Mouse (Mus musculus) forebrain, embryonic 14.5 days (tissue): ENCODE data around the gene Shb. TPM values are rescaled to one million over a fixed set of nuclear protein-coding genes. Genes with fewer than 3 reads are reported as not detected.

Experiments
- ATAC-seq: fragments of 200-750 bp; cut with Nextera tagmentation; 2 replicates; pipeline ENCODE4 v1.8.0; 2017; ENCODE audit warnings: mild to moderate bottlenecking, moderate library complexity
- DNase-seq: peaks from one replicate; pipeline ENCODE4 v3.0.0-alpha.2; 2015; ENCODE audit warnings: low spot score
- H3K27ac ChIP-seq: fragments of 300-500 bp; sonication (generic); 2 replicates; pipeline ENCODE4 v1.5.1; 2014; ENCODE audit warnings: low read depth, mild to moderate bottlenecking, control low read depth, low read length, moderate library complexity
- H3K27me3 ChIP-seq: fragments of 300-500 bp; sonication (generic); replicated peaks from 2 replicates; pipeline ENCODE4 v1.6.1; 2014; ENCODE audit warnings: low read length, control low read depth, mixed read lengths; ENCODE audit not compliant: control insufficient read depth, insufficient read depth
- H3K36me3 ChIP-seq: fragments of 300-500 bp; sonication (generic); 2 replicates; pipeline ENCODE4 v1.6.1; 2014; ENCODE audit warnings: low read length, control low read depth; ENCODE audit not compliant: control insufficient read depth, insufficient read depth
- H3K4me1 ChIP-seq: fragments of 300-500 bp; sonication (generic); 2 replicates; pipeline ENCODE4 v1.6.1; 2014; ENCODE audit warnings: antibody characterized with exemption, low read length, control low read depth; ENCODE audit not compliant: control insufficient read depth, insufficient read depth
- H3K4me2 ChIP-seq: fragments of 300-500 bp; sonication (generic); 2 replicates; pipeline ENCODE4 v1.6.1; 2014; ENCODE audit warnings: mild to moderate bottlenecking, control low read depth, low read length
- H3K4me3 ChIP-seq: fragments of 300-500 bp; sonication (generic); 2 replicates; pipeline ENCODE4 v1.5.1; 2014; ENCODE audit warnings: low read depth, low read length, control low read depth
- H3K9ac ChIP-seq: fragments of 300-500 bp; sonication (generic); 2 replicates; pipeline ENCODE4 v1.6.1; 2014; ENCODE audit warnings: mild to moderate bottlenecking, low read length, control low read depth, moderate library complexity
- H3K9me3 ChIP-seq: fragments of 300-500 bp; sonication (generic); replicated peaks from 2 replicates; pipeline ENCODE4 v1.6.1; 2016; ENCODE audit warnings: low read length, control low read depth, mixed read lengths; ENCODE audit not compliant: control insufficient read depth
- whole genome bisulfite sequencing: fragments of 180-500 bp; shearing (Covaris S2); extraction: QIAGEN DNeasy Blood & Tissue Kit; methylation state at CpG from one replicate; pipeline ENCODE4 v1.1.7; 2014; 5-methylcytosine and 5-hydroxymethylcytosine counted together
- polyA plus RNA-seq: library from polyadenylated mRNA; unstranded; fragments of >200 nt; fragmentation: Nextera tagmentation; extraction: Ambion mirVana; gene quantifications from 2 replicates; pipeline ENCODE4 v1.2.1, GENCODE M21; 2014

The Shb gene
- polyA plus RNA-seq, 1 experiment from 2014 or later = 14.5 TPM

GRCm38 (mm10) chr4:45464123-45464522 lies 68.1 kb downstream of the Shb start:
- Histone ChIP-seq H3K9ac (no peak overlapping the region), H3K27me3 (no peaks in the 10 kb centered on the region), H3K27ac (no peak overlapping the region), H3K36me3 (0 out of 2 replicates have a peak, but pooled peaks cover 4% of the 10 kb centered on the region), H3K4me3 (no peak overlapping the region), H3K9me3 (no peaks in the 10 kb centered on the region), H3K4me2 (no peak overlapping the region), H3K4me1 (peaks cover 5% of the 10 kb centered on the region)
- DNase-seq (no peak), ATAC-seq (no peak)
- WGBS = 98% methylated on average over 3 of the region's 3 CpGs

- ATAC-seq = no peak
- WGBS = 90% methylated on average over 5 of the region's 5 CpGs
Measured at GRCm38 (mm10) chr4:45462628-45463027, 69.6 kb downstream of the Shb start.

GRCm38 (mm10) chr4:45461661-45462060 lies 70.6 kb downstream of the Shb start:
- Histone ChIP-seq H3K27ac (no peak overlapping the region), H3K4me3 (no peak overlapping the region), H3K27me3 (no peaks in the 10 kb centered on the region), H3K9ac (no peak overlapping the region), H3K9me3 (no peaks in the 10 kb centered on the region), H3K4me2 (no peak overlapping the region), H3K4me1 (peaks cover under 1% of the 10 kb centered on the region; the same call in 1 of the 2 replicates), H3K36me3 (peaks cover 15% of the 10 kb centered on the region)
- DNase-seq (no peak), ATAC-seq (no peak)
- WGBS = 37% methylated on average over 7 of the region's 7 CpGs

More at GRCm38 (mm10) chr4:45462628-45463027, 69.6 kb downstream of the Shb start:
- no peak overlapping the region for H3K4me2 ChIP-seq
- no peak for DNase-seq
- H3K36me3 ChIP-seq = peaks cover 5% of the 10 kb centered on the region; the same call in 1 of the 2 replicates
- no peak overlapping the region for H3K27ac ChIP-seq
- no peak overlapping the region for H3K9ac ChIP-seq
- no peak overlapping the region for H3K4me3 ChIP-seq
- H3K9me3 ChIP-seq = no peaks in the 10 kb centered on the region
- no peaks in the 10 kb centered on the region for H3K27me3 ChIP-seq
- H3K4me1 ChIP-seq = peaks cover 4% of the 10 kb centered on the region

GRCm38 (mm10) chr4:45459375-45459774 lies 72.9 kb downstream of the Shb start:
- no peak for DNase-seq
- Histone ChIP-seq H3K4me3 (no peak overlapping the region), H3K36me3 (peaks cover 21% of the 10 kb centered on the region), H3K27me3 (no peaks in the 10 kb centered on the region), H3K27ac (no peak overlapping the region), H3K9ac (no peak overlapping the region), H3K4me2 (no peak overlapping the region), H3K9me3 (no peaks in the 10 kb centered on the region), H3K4me1 (no peaks in the 10 kb centered on the region)
- 84% methylated on average over 9 of the region's 9 CpGs for WGBS
- no peak for ATAC-seq

- DNase-seq = no peak
- Histone ChIP-seq H3K4me2 (no peak overlapping the region), H3K4me1 (no peaks in the 10 kb centered on the region), H3K4me3 (no peak overlapping the region), H3K9ac (no peak overlapping the region), H3K9me3 (no peaks in the 10 kb centered on the region), H3K27me3 (no peaks in the 10 kb centered on the region), H3K27ac (no peak overlapping the region), H3K36me3 (peaks cover 21% of the 10 kb centered on the region)
- ATAC-seq = no peak
- 94% methylated on average over 2 of the region's 2 CpGs for WGBS
Measured at GRCm38 (mm10) chr4:45457543-45457942, 74.7 kb downstream of the Shb start.

- 0 out of 2 replicates have a peak, but pooled peaks cover 4% of the 10 kb centered on the region for H3K4me1 ChIP-seq
- no peak overlapping the region for H3K9ac ChIP-seq
- no peak overlapping the region for H3K4me3 ChIP-seq
- no peaks in the 10 kb centered on the region for H3K9me3 ChIP-seq
- WGBS = 90% methylated on average over 4 of the region's 4 CpGs
- H3K36me3 ChIP-seq = peaks cover 21% of the 10 kb centered on the region
- ATAC-seq (no peak), DNase-seq (no peak)
- no peaks in the 10 kb centered on the region for H3K27me3 ChIP-seq
- no peak overlapping the region for H3K4me2 ChIP-seq
- H3K27ac ChIP-seq = no peak overlapping the region
Measured at GRCm38 (mm10) chr4:45455001-45455400, 77.3 kb downstream of the Shb start.

- Histone ChIP-seq H3K4me1 (peaks cover 16% of the 10 kb centered on the region; the same call in 1 of the 2 replicates), H3K9me3 (no peaks in the 10 kb centered on the region), H3K4me3 (no peak overlapping the region), H3K27ac (no peak overlapping the region), H3K4me2 (no peak overlapping the region), H3K27me3 (no peaks in the 10 kb centered on the region), H3K36me3 (peaks cover 21% of the 10 kb centered on the region), H3K9ac (no peak overlapping the region)
- ATAC-seq (no peak), DNase-seq (no peak)
- 68% methylated on average over 3 of the region's 3 CpGs for WGBS
Measured at GRCm38 (mm10) chr4:45453271-45453851, 78.9 kb downstream of the Shb start.

GRCm38 (mm10) chr4:45452569-45453111 lies 79.6 kb downstream of the Shb start:
- 79% methylated on average over 7 of the region's 7 CpGs for WGBS
- Histone ChIP-seq H3K9ac (no peak overlapping the region), H3K27me3 (no peaks in the 10 kb centered on the region), H3K9me3 (no peaks in the 10 kb centered on the region), H3K4me2 (no peak overlapping the region), H3K4me3 (no peak overlapping the region), H3K27ac (no peak overlapping the region), H3K36me3 (peaks cover 16% of the 10 kb centered on the region), H3K4me1 (peaks cover 16% of the 10 kb centered on the region; the same call in 1 of the 2 replicates)
- ATAC-seq (no peak), DNase-seq (no peak)

GRCm38 (mm10) chr4:45449012-45449411 lies 83.3 kb downstream of the Shb start:
- Histone ChIP-seq H3K27ac (no peak overlapping the region), H3K36me3 (peaks cover 32% of the 10 kb centered on the region), H3K4me2 (no peak overlapping the region), H3K27me3 (no peaks in the 10 kb centered on the region), H3K4me3 (no peak overlapping the region), H3K9ac (no peak overlapping the region), H3K4me1 (peaks cover 16% of the 10 kb centered on the region; the same call in 1 of the 2 replicates), H3K9me3 (no peaks in the 10 kb centered on the region)
- peak; percentile 57 for DNase-seq
- peak; percentile 35; the same call in 1 of the 2 replicates for ATAC-seq
- 8% methylated on average over 5 of the region's 5 CpGs for WGBS
